Mouse (Mus musculus) liver, embryonic 11.5 days (tissue): ENCODE measurements around the gene Doc2g. TPM values are rescaled to one million over a fixed set of nuclear protein-coding genes. Genes with fewer than 3 reads are reported as not detected.

Experiments
- ATAC-seq: fragments of 200-750 bp; cut with Nextera tagmentation; replicated peaks from 2 replicates; pipeline ENCODE4 v1.8.0; 2017; ENCODE audit warnings: moderate number of reproducible peaks, mild to moderate bottlenecking, moderate TSS enrichment, moderate library complexity; ENCODE audit not compliant: low FRiP score
- DNase-seq: peaks from one replicate; pipeline ENCODE4 v3.0.0-alpha.2; 2017; ENCODE audit warnings: low spot score
- H3K27ac ChIP-seq: fragments of 300-500 bp; sonication (generic); 2 replicates; pipeline ENCODE4 v1.5.1; 2014; ENCODE audit warnings: mild to moderate bottlenecking, low read depth, low read length, control low read depth
- H3K27me3 ChIP-seq: fragments of 300-500 bp; sonication (generic); replicated peaks from 2 replicates; pipeline ENCODE4 v1.6.1; 2014; ENCODE audit warnings: low read length, mixed read lengths; ENCODE audit not compliant: control insufficient read depth, insufficient read depth
- H3K36me3 ChIP-seq: fragments of 300-500 bp; sonication (generic); 2 replicates; pipeline ENCODE4 v1.6.1; 2014; ENCODE audit warnings: mild to moderate bottlenecking, low read length, moderate library complexity, mixed read lengths; ENCODE audit not compliant: control insufficient read depth, insufficient read depth
- H3K4me1 ChIP-seq: fragments of 300-500 bp; sonication (generic); replicated peaks from 2 replicates; pipeline ENCODE4 v1.6.1; 2014; ENCODE audit warnings: low read length, mixed read lengths; ENCODE audit not compliant: control insufficient read depth, insufficient read depth
- H3K4me2 ChIP-seq: fragments of 300-500 bp; sonication (generic); 2 replicates; pipeline ENCODE4 v1.6.1; 2014; ENCODE audit warnings: mild to moderate bottlenecking, control low read depth, moderate library complexity
- H3K4me3 ChIP-seq: fragments of 300-500 bp; sonication (generic); 2 replicates; pipeline ENCODE4 v1.5.1; 2014; ENCODE audit warnings: low read depth, low read length, control low read depth
- H3K9ac ChIP-seq: fragments of 300-500 bp; sonication (generic); 2 replicates; pipeline ENCODE4 v1.6.1; 2014; ENCODE audit warnings: low read depth, low read length, control low read depth
- H3K9me3 ChIP-seq: fragments of 300-500 bp; sonication (generic); 2 replicates; pipeline ENCODE4 v1.6.1; 2016; ENCODE audit warnings: low read length, inconsistent platforms, mixed read lengths; ENCODE audit not compliant: control insufficient read depth
- WGBS: fragments of 180-500 bp; shearing (Covaris S2); extraction: QIAGEN DNeasy Blood & Tissue Kit; methylation state at CpG from one replicate; pipeline ENCODE4 v1.1.7; 2014; 5-methylcytosine and 5-hydroxymethylcytosine counted together
- polyA plus RNA-seq: library from polyadenylated mRNA; unstranded; fragments of >200 nt; fragmentation: Nextera tagmentation; extraction: Ambion mirVana; gene quantifications from 2 replicates; pipeline ENCODE4 v1.2.1, GENCODE M21; 2014

Gene Doc2g
- polyA plus RNA-seq, 1 experiment from 2014 or later = 4.1 TPM

- Histone ChIP-seq H3K9me3 (no peaks in the 10 kb centered on the region), H3K36me3 (peaks cover 10% of the 10 kb centered on the region), H3K4me2 (peak overlapping the region; percentile 90), H3K27me3 (no peaks in the 10 kb centered on the region; the same call in 1 of the 2 replicates), H3K4me3 (no peak overlapping the region), H3K4me1 (peaks cover 13% of the 10 kb centered on the region), H3K27ac (no peak overlapping the region), H3K9ac (0 out of 2 replicates have a peak overlapping the region, but pooled peaks have one; percentile 97)
- 92% methylated on average over 5 of the region's 5 CpGs for WGBS
- DNase-seq = no peak
- no peak for ATAC-seq
These were observed 1.4 kb upstream of the Doc2g start for GRCm38 (mm10) chr19:4001752-4002151.

- DNase-seq (no peak), ATAC-seq (no peak)
- 75% methylated on average over 12 of the region's 12 CpGs for WGBS
- H3K4me3 ChIP-seq = no peak overlapping the region
- no peak overlapping the region for H3K27ac ChIP-seq
- H3K4me1 ChIP-seq = peaks cover 13% of the 10 kb centered on the region
- peaks cover 27% of the 10 kb centered on the region for H3K36me3 ChIP-seq
- H3K4me2 ChIP-seq = no peak overlapping the region
- H3K27me3 ChIP-seq = no peaks in the 10 kb centered on the region; the same call in 1 of the 2 replicates
- no peak overlapping the region for H3K9ac ChIP-seq
- H3K9me3 ChIP-seq = no peaks in the 10 kb centered on the region
These were observed 528 bp downstream of the Doc2g start for GRCm38 (mm10) chr19:4003641-4004040.

GRCm38 (mm10) chr19:4004331-4004730, 1.2 kb downstream of the Doc2g start:
- no peaks in the 10 kb centered on the region; the same call in 1 of the 2 replicates for H3K27me3 ChIP-seq
- H3K4me1 ChIP-seq = peaks cover 10% of the 10 kb centered on the region
- no peak overlapping the region for H3K27ac ChIP-seq
- H3K4me2 ChIP-seq = no peak overlapping the region
- no peak overlapping the region for H3K9ac ChIP-seq
- ATAC-seq = no peak
- DNase-seq = no peak
- H3K36me3 ChIP-seq = peaks cover 33% of the 10 kb centered on the region
- H3K9me3 ChIP-seq = no peaks in the 10 kb centered on the region
- H3K4me3 ChIP-seq = no peak overlapping the region
- 85% methylated on average over 15 of the region's 15 CpGs for WGBS

- DNase-seq = no peak
- no peak overlapping the region for H3K4me3 ChIP-seq
- no peak overlapping the region for H3K4me2 ChIP-seq
- H3K36me3 ChIP-seq = peaks cover 39% of the 10 kb centered on the region
- H3K9me3 ChIP-seq = no peaks in the 10 kb centered on the region
- peaks cover 5% of the 10 kb centered on the region for H3K4me1 ChIP-seq
- no peak overlapping the region for H3K27ac ChIP-seq
- no peak for ATAC-seq
- H3K9ac ChIP-seq = no peak overlapping the region
- no peaks in the 10 kb centered on the region; the same call in 1 of the 2 replicates for H3K27me3 ChIP-seq
- WGBS = 90% methylated on average over 9 of the region's 9 CpGs
These were observed 2.0 kb downstream of the Doc2g start for GRCm38 (mm10) chr19:4005091-4005490.

GRCm38 (mm10) chr19:4005971-4006370, 2.9 kb downstream of the Doc2g start:
- Histone ChIP-seq H3K27me3 (no peaks in the 10 kb centered on the region; the same call in 1 of the 2 replicates), H3K9ac (no peak overlapping the region), H3K4me1 (peaks cover 5% of the 10 kb centered on the region), H3K9me3 (no peaks in the 10 kb centered on the region), H3K4me3 (no peak overlapping the region), H3K4me2 (no peak overlapping the region), H3K36me3 (peaks cover 39% of the 10 kb centered on the region), H3K27ac (no peak overlapping the region)
- ATAC-seq = no peak
- 96% methylated on average over 8 of the region's 8 CpGs for WGBS
- DNase-seq = no peak

GRCm38 (mm10) chr19:4011086-4011485, 8.0 kb downstream of the Doc2g start:
- Histone ChIP-seq H3K36me3 (peaks cover 35% of the 10 kb centered on the region), H3K27me3 (no peaks in the 10 kb centered on the region), H3K9me3 (no peaks in the 10 kb centered on the region), H3K4me1 (peaks cover 23% of the 10 kb centered on the region), H3K9ac (no peak overlapping the region), H3K4me2 (peak overlapping the region; percentile 90), H3K27ac (no peak overlapping the region), H3K4me3 (peak overlapping the region; percentile 89; the same call in 1 of the 2 replicates)
- WGBS = 90% methylated on average over 5 of the region's 5 CpGs
- ATAC-seq (no peak), DNase-seq (no peak)

GRCm38 (mm10) chr19:4012432-4013022, 9.4 kb downstream of the Doc2g start, which contains the start of gene Ndufv1:
TSS of gene Ndufv1 (minus strand) at chr19:4012806.
- Histone ChIP-seq H3K4me1 (peaks cover 27% of the 10 kb centered on the region), H3K27me3 (no peaks in the 10 kb centered on the region), H3K36me3 (peaks cover 22% of the 10 kb centered on the region), H3K27ac (peak within 1 kb of the TSS; percentile 82), H3K9me3 (no peaks in the 10 kb centered on the region), H3K4me2 (peak within 1 kb of the TSS; percentile 90), H3K4me3 (peak within 1 kb of the TSS; percentile 89), H3K9ac (peak within 1 kb of the TSS; percentile 90)
- DNase-seq (peak; percentile 96), ATAC-seq (peak; percentile 97)
- WGBS = 0% methylated on average over 45 of the region's 45 CpGs

- Histone ChIP-seq H3K27me3 (no peaks in the 10 kb centered on the region), H3K4me1 (peaks cover 27% of the 10 kb centered on the region), H3K36me3 (peaks cover 17% of the 10 kb centered on the region), H3K27ac (peak overlapping the region; percentile 82), H3K9me3 (no peaks in the 10 kb centered on the region), H3K4me3 (peak overlapping the region; percentile 89), H3K9ac (peak overlapping the region; percentile 71), H3K4me2 (peak overlapping the region; percentile 83)
- ATAC-seq (peak; percentile 53), DNase-seq (no peak)
- WGBS = 12% methylated on average over 9 of the region's 9 CpGs
These were observed 10.0 kb downstream of the Doc2g start for GRCm38 (mm10) chr19:4013066-4013465.

GRCm38 (mm10) chr19:4014802-4015201, 11.7 kb downstream of the Doc2g start:
- H3K27me3 ChIP-seq = no peaks in the 10 kb centered on the region
- ATAC-seq (no peak), DNase-seq (no peak)
- H3K9me3 ChIP-seq = no peaks in the 10 kb centered on the region
- H3K9ac ChIP-seq = 0 out of 2 replicates have a peak overlapping the region, but pooled peaks have one; percentile 13
- peak overlapping the region; percentile 76 for H3K27ac ChIP-seq
- peaks cover 31% of the 10 kb centered on the region for H3K4me1 ChIP-seq
- H3K36me3 ChIP-seq = peaks cover 2% of the 10 kb centered on the region; the same call in 1 of the 2 replicates
- H3K4me3 ChIP-seq = no peak overlapping the region
- no peak overlapping the region for H3K4me2 ChIP-seq
